Mouse (Mus musculus): ENCODE results near the gene Fam206a. TPM values are rescaled to one million over a fixed set of nuclear protein-coding genes. Genes with fewer than 3 reads are reported as not detected.

Fam206a gene
- 10 to 100 TPM; 17.5 to 19.9 TPM for total RNA-seq (2023)

DNA sequence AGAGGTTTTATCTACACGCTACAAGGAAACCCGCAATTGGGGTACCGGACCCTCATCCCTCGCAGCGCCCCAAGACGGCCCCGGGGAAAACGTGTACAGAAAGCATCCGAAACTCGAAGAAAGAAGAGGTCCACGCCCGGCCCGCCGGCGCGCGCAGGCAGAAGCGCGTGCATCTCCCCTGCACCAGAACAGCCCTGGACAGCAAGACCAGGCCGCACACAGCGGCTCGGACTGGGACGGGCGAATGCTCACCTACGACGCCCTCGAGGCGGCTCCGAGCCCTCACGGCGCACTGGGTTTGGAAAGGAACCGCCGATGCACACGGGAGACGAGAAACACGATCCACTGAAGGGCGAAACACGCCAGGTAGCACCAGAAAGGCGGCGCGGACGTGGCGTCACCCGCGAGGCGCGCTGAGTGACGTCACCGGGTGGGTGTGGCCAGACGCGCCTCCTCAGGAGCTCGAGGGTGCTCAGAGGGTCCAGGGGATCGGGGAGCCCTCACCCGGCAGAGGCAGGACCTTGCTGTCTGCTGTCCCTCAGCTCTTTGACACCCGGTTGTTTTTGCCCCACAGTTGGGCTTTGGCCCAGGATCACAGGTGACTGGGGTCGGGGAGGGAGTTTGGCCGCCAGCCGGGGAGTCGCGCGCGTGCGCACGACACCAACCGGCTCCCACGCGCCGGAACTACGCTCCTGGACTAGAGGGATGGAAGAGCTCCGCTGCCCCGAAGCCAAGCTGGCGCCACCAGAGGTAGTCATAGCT is at the start of gene Fam206a, which contains the start of gene Elp1:
Gene Fam206a (plus strand): TSS at position 439 of the 762 bp plus-strand sequence.
Gene Elp1 (minus strand): TSS at position 425 of the 762 bp plus-strand sequence.

Other genes with a start within 250 kb of the Fam206a start
- gene Gm26657, start 62.3 kb upstream of the Fam206a start, total RNA-seq (2023), result not detected
- 1 to 10 TPM; 1.6 to 1.9 TPM for gene Actl7b, start 60.9 kb upstream of the Fam206a start, total RNA-seq (2023)
- not detected for gene Actl7a, start 58.9 kb upstream of the Fam206a start, total RNA-seq (2023)
- gene Elp1, start within 50 bp of the Fam206a start, total RNA-seq (2023), result 10 to 100 TPM; 38.2 to 48.2 TPM
- 1 to 10 TPM; 1.5 to 2.5 TPM for gene Ctnnal1, start 62.8 kb downstream of the Fam206a start, total RNA-seq (2023)
- gene Tmem245, start 145.1 kb downstream of the Fam206a start, total RNA-seq (2023), result 10 to 100 TPM; 34.1 to 34.3 TPM
- not detected for gene Frrs1l, start 188.0 kb downstream of the Fam206a start, total RNA-seq (2023)

Data from T-cell, adult 66 days (primary cell).